Mouse (Mus musculus) stomach, embryonic 15.5 days (tissue): Measurements from ENCODE around the gene Cfap43. TPM values are rescaled to one million over a fixed set of nuclear protein-coding genes. Genes with fewer than 3 reads are reported as not detected.

Source experiments
- ATAC-seq: fragments of 200-750 bp; cut with Nextera tagmentation; 2 replicates; pipeline ENCODE4 v1.8.0; 2017; ENCODE audit warnings: low read depth, moderate number of reproducible peaks, moderate TSS enrichment; ENCODE audit not compliant: insufficient read depth, low FRiP score
- H3K27ac ChIP-seq: fragments of 300-500 bp; sonication (generic); 2 replicates; pipeline ENCODE4 v1.5.1; 2015; ENCODE audit warnings: mild to moderate bottlenecking, inconsistent platforms
- H3K27me3 ChIP-seq: fragments of 300-500 bp; sonication (generic); replicated peaks from 2 replicates; pipeline ENCODE4 v1.6.1; 2015; ENCODE audit warnings: inconsistent platforms
- H3K36me3 ChIP-seq: fragments of 300-500 bp; sonication (generic); 2 replicates; pipeline ENCODE4 v1.6.1; 2015; ENCODE audit warnings: inconsistent platforms
- H3K4me1 ChIP-seq: fragments of 300-500 bp; sonication (generic); 2 replicates; pipeline ENCODE4 v1.6.1; 2015; ENCODE audit warnings: inconsistent platforms
- H3K4me2 ChIP-seq: fragments of 300-500 bp; sonication (generic); 2 replicates; pipeline ENCODE4 v1.6.1; 2015; ENCODE audit warnings: mild to moderate bottlenecking, inconsistent platforms
- H3K4me3 ChIP-seq: fragments of 300-500 bp; sonication (generic); replicated peaks from 2 replicates; pipeline ENCODE4 v1.5.1; 2015; ENCODE audit warnings: inconsistent platforms
- H3K9ac ChIP-seq: fragments of 300-500 bp; sonication (generic); 2 replicates; pipeline ENCODE4 v1.6.1; 2015; ENCODE audit warnings: inconsistent platforms
- H3K9me3 ChIP-seq: fragments of 300-500 bp; sonication (generic); 2 replicates; pipeline ENCODE4 v1.6.1; 2016; ENCODE audit warnings: inconsistent platforms
- WGBS: fragments of 180-500 bp; shearing (Covaris S2); methylation state at CpG from one replicate; pipeline ENCODE4 v1.1.7; 2015; 5-methylcytosine and 5-hydroxymethylcytosine counted together
- polyA plus RNA-seq: library from polyadenylated mRNA; unstranded; fragments of >200 nt; fragmentation: Nextera tagmentation; extraction: Ambion mirVana; gene quantifications from 2 replicates; pipeline ENCODE4 v1.2.1, GENCODE M21; 2015

Gene Cfap43
- polyA plus RNA-seq, 1 experiment from 2014 or later: 0.62 TPM

DNA sequence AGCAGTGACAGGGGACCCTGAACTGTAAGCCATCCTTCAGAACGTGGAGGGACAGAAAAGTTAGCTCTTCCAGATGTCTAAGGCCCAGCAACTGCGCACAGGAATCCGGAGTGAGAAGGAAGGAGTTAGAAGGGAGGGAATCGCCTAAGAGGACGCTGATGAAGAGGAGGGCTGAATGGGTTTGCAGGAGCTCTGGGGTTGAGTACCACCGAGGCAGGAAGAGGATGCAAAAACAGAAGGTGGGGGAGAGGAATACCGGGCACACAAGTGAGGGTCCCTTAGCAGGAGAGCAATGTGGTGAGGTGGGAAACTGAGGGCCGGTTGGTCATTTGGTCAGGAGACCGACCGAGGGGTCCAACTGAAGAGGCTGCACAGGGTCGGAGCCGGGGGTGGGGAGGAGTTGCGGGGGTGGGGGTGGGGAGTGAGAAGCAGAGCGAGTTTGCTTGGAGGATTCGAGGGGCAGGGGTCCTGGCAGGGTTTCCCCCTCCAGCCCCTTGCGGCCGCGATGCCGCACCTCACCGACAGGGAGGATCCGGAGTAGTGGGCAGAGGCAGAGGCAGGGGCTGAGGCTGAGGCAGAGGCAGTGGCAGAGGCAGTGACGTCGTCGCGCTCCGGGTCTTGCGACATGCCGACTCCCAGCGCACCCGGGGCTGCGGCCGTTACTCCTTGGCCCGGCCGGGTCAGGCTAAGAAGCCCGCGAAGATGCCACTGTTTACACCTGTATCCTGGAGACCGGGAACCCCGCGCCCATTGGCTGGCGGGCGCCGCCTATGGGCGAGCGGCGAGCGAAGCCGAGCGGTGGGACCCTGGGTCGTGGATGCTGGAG, 82.2 kb downstream of the Cfap43 start:
- no peaks in the 10 kb centered on the region for H3K9me3 ChIP-seq
- H3K4me1 ChIP-seq: 0 out of 2 replicates have a peak, but pooled peaks cover 8% of the 10 kb centered on the region
- H3K27ac ChIP-seq: no peak overlapping the region
- ATAC-seq: peak; percentile 72
- H3K36me3 ChIP-seq: no peaks in the 10 kb centered on the region
- peak overlapping the region; percentile 9; the same call in 1 of the 2 replicates for H3K9ac ChIP-seq
- peak overlapping the region; percentile 92 for H3K4me2 ChIP-seq
- H3K4me3 ChIP-seq: peak overlapping the region; percentile 51
- no peaks in the 10 kb centered on the region for H3K27me3 ChIP-seq
- 4% methylated on average over 46 of the region's 49 CpGs for WGBS

DNA sequence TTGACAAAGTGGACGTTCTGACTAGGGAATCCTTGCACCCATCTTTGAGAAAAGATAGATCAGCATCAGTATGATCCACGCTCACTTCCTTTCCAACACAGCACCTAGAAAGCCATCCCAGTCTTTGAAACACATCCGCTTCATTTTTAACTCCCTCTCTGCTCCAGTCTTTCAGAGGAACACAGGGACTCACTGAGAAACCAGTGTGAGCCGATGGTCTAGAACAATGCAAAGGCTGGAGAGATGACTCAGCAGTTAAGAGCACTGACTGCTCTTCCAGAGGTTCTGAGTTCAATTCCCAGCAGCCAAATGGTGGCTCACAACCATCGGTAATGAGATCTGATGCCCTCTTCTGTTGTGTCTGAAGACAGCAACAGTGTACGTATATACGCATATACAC, 83.3 kb downstream of the Cfap43 start:
- WGBS: 81% methylated on average over 7 of the region's 7 CpGs
- no peak for ATAC-seq
- H3K4me3 ChIP-seq: no peak overlapping the region

DNA sequence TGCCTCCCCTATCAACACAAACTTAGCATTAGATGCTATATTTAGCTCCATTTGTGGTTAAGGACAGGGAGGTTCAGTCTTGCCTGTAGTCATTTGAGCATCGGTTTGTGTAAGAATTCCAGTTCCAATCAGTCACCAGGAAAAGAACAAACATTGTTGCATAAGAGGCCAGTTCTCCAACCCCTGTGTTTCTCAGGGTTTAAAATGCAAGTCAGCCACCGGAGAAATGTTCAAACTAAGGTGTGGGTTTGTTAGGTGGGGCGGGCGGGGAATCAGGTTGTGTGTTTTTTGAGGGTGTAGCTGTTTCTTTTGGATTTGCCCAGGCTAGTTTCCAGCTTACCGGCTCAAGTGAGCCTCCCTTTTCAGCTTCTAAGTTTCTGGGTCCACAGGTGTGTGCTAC, 84.5 kb downstream of the Cfap43 start:
- no peak overlapping the region for H3K9ac ChIP-seq
- H3K36me3 ChIP-seq: no peaks in the 10 kb centered on the region
- 64% methylated on average over 5 of the region's 5 CpGs for WGBS
- H3K27me3 ChIP-seq: no peaks in the 10 kb centered on the region
- 0 out of 2 replicates have a peak, but pooled peaks cover 8% of the 10 kb centered on the region for H3K4me1 ChIP-seq
- no peaks in the 10 kb centered on the region for H3K9me3 ChIP-seq
- H3K27ac ChIP-seq: peak overlapping the region; percentile 82
- no peak overlapping the region for H3K4me3 ChIP-seq
- peak; percentile 81 for ATAC-seq
- no peak overlapping the region for H3K4me2 ChIP-seq

More for the DNA sequence above, 83.3 kb downstream of the Cfap43 start:
- no peaks in the 10 kb centered on the region for H3K27me3 ChIP-seq
- 0 out of 2 replicates have a peak, but pooled peaks cover 8% of the 10 kb centered on the region for H3K4me1 ChIP-seq
- H3K27ac ChIP-seq: peak overlapping the region; percentile 82
- H3K9ac ChIP-seq: no peak overlapping the region
- H3K4me2 ChIP-seq: no peak overlapping the region
- H3K9me3 ChIP-seq: no peaks in the 10 kb centered on the region
- no peaks in the 10 kb centered on the region for H3K36me3 ChIP-seq

DNA sequence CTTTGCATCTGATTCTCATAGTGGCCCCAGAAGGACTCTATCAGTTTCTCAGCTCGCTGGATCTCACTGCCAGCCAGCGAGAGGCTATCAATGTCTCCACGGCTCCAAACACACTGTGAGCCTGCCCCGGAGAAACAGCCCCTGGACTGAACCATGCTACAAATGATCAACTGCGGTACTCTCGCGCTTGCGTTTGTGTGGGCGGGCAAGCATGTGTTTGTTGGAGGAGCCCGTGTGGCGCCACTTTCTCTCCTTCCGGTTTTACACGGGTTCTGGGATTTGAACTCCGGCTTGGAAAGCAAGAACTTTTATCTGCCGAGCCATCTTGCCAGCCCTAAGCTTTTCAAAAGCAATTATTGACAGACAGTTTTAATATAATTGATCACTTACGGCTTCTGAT, 86.8 kb downstream of the Cfap43 start:
- Histone ChIP-seq H3K27me3 (no peaks in the 10 kb centered on the region), H3K4me3 (no peak overlapping the region), H3K27ac (no peak overlapping the region), H3K9me3 (no peaks in the 10 kb centered on the region), H3K4me2 (no peak overlapping the region), H3K4me1 (0 out of 2 replicates have a peak, but pooled peaks cover 5% of the 10 kb centered on the region), H3K9ac (no peak overlapping the region), H3K36me3 (no peaks in the 10 kb centered on the region)
- ATAC-seq: no peak
- WGBS: 77% methylated on average over 16 of the region's 16 CpGs

DNA sequence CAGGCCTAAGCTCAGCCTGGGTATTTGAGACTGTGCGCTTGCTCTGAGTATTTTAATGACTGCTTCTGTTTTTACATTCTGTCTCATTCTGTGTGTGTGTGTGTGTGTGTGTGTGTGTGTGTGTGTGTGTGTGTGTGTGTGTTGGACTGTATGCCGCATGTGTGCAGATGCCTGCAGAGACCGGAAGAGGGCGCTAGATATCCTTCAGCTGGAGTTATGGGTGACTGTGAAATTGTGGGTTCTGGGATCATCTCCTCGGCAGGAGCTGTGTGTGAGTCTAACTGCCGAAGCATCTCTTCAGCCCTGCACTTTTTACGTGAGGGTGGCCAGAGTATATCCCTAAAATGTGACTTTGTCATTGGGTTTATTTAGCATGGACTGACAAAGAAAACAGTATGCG, 88.0 kb downstream of the Cfap43 start:
- Histone ChIP-seq H3K9ac (no peak overlapping the region), H3K4me3 (no peak overlapping the region), H3K27me3 (no peaks in the 10 kb centered on the region), H3K9me3 (no peaks in the 10 kb centered on the region), H3K4me1 (no peaks in the 10 kb centered on the region), H3K27ac (no peak overlapping the region), H3K36me3 (no peaks in the 10 kb centered on the region), H3K4me2 (no peak overlapping the region)
- WGBS: 91% methylated on average over 8 of the region's 8 CpGs
- no peak for ATAC-seq

DNA sequence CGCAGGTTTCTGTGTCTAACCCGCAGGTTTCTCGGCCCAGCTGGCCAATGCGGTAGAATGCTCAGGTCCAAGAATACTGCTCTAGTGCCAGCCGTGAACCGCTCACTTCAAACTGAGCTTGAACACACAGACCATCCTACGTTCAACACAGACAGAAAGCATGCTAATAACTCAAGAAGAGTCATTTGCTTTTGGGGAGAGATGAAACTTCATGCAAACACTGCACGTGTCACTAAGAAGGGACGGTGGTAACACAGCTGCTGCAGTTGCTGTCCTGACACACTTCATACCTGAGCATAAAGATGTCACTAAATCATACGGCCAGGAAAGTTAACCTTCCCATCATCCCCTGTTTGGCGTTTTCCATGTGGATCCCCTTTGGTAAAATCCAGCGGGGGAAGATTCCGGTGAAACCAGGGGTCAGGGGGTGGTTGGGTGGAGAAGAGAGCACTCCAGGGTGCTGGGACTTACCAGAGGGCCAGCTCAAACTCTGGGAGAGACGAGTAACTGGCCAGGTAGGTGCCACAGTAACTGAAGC, 89.1 kb downstream of the Cfap43 start:
- Histone ChIP-seq H3K36me3 (no peaks in the 10 kb centered on the region), H3K27ac (no peak overlapping the region), H3K4me3 (no peak overlapping the region), H3K9ac (no peak overlapping the region), H3K9me3 (no peaks in the 10 kb centered on the region), H3K27me3 (no peaks in the 10 kb centered on the region), H3K4me2 (no peak overlapping the region), H3K4me1 (no peaks in the 10 kb centered on the region)
- 82% methylated on average over 14 of the region's 14 CpGs for WGBS
- no peak for ATAC-seq

DNA sequence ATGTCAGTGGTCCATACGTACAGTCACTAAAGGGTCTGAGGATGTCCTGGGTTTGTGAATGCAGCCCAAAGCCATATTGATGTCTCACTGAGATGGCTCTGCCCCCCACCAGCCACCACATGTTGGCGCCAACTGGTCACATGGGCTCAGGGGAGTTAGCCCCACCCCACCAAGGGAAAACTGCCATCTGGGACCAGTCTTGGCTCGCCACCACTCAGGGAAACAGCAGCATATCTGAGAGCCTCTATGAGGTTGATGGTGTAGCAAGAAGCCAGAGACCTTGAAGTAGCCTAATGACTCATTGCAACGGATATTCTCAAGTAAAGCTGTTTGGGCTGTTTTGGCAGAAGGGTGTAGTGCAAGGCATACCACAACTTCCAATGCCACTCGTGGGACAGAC, 95.1 kb downstream of the Cfap43 start:
- WGBS: 64% methylated on average over 5 of the region's 5 CpGs
- no peaks in the 10 kb centered on the region for H3K9me3 ChIP-seq
- no peak overlapping the region for H3K4me3 ChIP-seq
- H3K4me1 ChIP-seq: no peaks in the 10 kb centered on the region
- no peaks in the 10 kb centered on the region for H3K27me3 ChIP-seq
- H3K36me3 ChIP-seq: no peaks in the 10 kb centered on the region
- H3K4me2 ChIP-seq: no peak overlapping the region
- H3K9ac ChIP-seq: no peak overlapping the region
- H3K27ac ChIP-seq: no peak overlapping the region
- ATAC-seq: no peak

DNA sequence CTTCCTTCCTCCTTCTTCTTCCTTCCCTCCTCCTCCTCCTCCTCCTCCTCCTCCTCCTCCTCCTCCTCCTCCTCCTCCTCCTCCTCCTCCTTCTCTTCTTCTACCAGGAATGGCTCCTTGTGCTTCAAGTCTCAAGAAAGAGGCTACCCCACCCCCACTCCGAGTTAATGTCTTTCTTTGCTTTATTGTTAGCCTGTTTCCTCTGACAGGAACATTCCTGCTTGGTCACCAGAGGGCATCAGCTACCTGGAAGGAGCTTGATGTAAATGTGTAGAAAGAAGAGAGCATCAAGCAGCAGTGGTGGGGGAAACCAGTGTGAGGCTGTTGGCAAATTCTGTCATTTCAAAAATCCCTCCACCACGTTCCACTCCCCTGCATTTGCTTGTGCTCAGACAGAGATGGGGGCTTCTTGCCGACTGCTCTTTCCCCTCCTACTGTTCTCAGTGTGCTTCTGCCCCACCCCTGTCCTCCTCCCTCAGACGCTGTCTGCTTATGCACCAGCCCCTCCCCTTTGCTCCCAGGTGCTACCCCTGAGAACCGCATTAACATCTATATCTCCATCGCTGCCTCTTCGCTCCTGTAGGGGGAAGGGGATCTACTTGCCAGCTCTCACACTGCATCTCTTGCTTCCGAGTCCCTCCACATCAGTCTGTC, 96.8 kb downstream of the Cfap43 start:
- no peaks in the 10 kb centered on the region for H3K27me3 ChIP-seq
- H3K4me3 ChIP-seq: no peak overlapping the region
- 0 out of 2 replicates have a peak, but pooled peaks have one; percentile 14 for ATAC-seq
- H3K9me3 ChIP-seq: no peaks in the 10 kb centered on the region
- no peak overlapping the region for H3K9ac ChIP-seq
- no peaks in the 10 kb centered on the region for H3K36me3 ChIP-seq
- no peaks in the 10 kb centered on the region for H3K4me1 ChIP-seq
- no peak overlapping the region for H3K27ac ChIP-seq
- H3K4me2 ChIP-seq: no peak overlapping the region; the same call in 1 of the 2 replicates
- 18% methylated on average over 8 of the region's 8 CpGs for WGBS

DNA sequence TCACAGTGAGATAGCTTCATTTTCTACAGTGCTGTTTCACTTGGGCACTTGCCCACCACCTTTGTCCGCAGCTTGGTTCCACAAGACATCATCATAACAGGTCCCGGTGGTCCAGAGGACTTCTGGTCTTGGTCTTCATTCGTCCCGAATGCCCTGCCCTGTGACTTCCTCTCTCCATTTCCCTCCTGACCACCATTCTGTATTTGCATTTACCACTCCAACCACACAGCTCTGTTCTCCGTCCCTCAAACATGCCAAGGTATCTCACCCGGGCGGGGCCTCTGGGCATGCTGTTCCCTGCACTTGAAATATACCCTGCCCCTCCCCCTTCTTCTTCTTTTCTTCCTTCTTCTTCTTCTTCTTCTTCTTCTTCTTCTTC, 97.6 kb downstream of the Cfap43 start:
- Histone ChIP-seq H3K27ac (no peak overlapping the region), H3K4me3 (no peak overlapping the region), H3K4me1 (no peaks in the 10 kb centered on the region), H3K4me2 (no peak overlapping the region), H3K36me3 (no peaks in the 10 kb centered on the region), H3K9ac (no peak overlapping the region), H3K27me3 (no peaks in the 10 kb centered on the region), H3K9me3 (no peaks in the 10 kb centered on the region)
- ATAC-seq: no peak
- 56% methylated on average over 7 of the region's 7 CpGs for WGBS

DNA sequence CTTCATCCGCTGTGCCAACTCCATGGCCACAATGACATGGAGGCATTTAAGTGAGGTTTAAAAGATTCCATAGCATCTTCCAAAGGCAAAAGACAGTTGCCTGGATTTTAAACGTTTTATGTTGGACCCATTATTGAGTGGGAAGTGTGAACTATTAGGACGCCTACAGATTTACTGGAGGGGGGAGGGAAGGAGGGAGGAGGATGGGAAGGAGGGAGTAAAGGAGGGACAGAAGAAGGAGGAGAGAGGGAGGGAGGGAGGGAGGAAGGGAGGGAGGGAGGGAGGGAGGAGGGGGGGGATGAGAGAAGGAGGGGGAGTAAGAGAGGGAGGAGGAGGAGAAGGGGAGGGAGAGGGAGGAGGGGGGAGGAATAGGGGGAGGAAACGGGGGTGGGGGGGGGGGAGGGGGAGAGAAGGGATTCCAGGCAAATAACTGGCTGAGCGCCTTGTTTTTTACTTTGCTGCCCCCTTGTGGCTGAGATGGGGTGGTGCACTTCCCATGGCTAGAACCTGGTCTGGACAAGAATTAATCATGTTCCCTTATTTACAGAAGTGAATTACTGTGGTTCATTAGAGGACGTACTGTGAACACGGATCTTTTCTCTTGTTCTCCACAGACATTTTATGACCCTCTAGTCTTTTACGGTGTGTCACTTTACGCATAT, 98.1 kb downstream of the Cfap43 start:
- no peaks in the 10 kb centered on the region for H3K36me3 ChIP-seq
- H3K9ac ChIP-seq: no peak overlapping the region
- no peaks in the 10 kb centered on the region for H3K9me3 ChIP-seq
- H3K4me3 ChIP-seq: no peak overlapping the region
- no peak overlapping the region for H3K4me2 ChIP-seq
- H3K27ac ChIP-seq: no peak overlapping the region
- no peaks in the 10 kb centered on the region for H3K4me1 ChIP-seq
- H3K27me3 ChIP-seq: no peaks in the 10 kb centered on the region
- no peak for ATAC-seq
- 19% methylated on average over 8 of the region's 9 CpGs for WGBS

DNA sequence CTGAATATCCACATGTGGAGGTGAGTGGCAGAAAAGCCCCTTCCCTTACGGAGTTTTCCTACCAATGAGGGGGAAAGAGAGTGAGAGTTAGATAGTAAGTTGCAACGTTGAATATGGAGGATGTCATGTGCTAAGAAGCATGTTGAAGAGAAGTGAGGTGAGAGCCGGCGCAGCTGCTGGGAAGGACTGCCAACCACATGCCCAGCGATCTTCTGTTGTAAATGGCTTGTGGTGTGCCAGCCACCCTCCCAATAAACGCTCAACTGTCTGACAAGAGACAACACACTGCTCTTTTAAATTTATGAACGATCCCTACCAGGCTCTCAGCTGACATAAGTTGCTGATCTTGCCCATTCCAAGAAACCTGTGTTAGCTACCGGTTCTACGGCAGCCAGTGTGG, 101.4 kb downstream of the Cfap43 start:
- Histone ChIP-seq H3K4me3 (no peak overlapping the region), H3K4me2 (no peak overlapping the region), H3K9ac (no peak overlapping the region), H3K27ac (no peak overlapping the region), H3K36me3 (no peaks in the 10 kb centered on the region), H3K27me3 (no peaks in the 10 kb centered on the region), H3K4me1 (no peaks in the 10 kb centered on the region), H3K9me3 (no peaks in the 10 kb centered on the region)
- no peak for ATAC-seq
- 81% methylated on average over 9 of the region's 9 CpGs for WGBS

DNA sequence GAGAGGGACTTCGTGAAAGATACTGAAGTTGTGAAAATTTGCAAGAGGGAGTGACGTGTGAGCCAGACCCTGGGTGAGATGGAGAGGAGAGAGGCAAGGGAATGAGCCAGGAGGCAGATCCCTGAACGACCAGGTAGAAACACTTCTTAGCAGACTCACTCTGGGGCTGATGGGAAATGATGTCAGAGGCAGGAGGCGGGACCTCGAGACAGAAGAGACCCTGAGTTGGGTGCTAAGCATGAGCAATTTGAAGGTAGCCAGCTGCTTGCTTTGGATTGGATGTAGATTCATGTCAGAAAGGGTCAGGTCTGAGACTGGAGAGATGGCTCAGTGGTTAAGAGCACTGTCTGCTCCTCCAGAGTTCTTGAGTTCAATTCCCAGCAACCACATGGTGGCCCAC, 104.4 kb downstream of the Cfap43 start:
- Histone ChIP-seq H3K9ac (no peak overlapping the region), H3K4me3 (no peak overlapping the region), H3K4me2 (no peak overlapping the region), H3K4me1 (no peaks in the 10 kb centered on the region), H3K27me3 (no peaks in the 10 kb centered on the region), H3K36me3 (no peaks in the 10 kb centered on the region), H3K27ac (no peak overlapping the region), H3K9me3 (no peaks in the 10 kb centered on the region)
- no peak for ATAC-seq
- WGBS: 85% methylated on average over 5 of the region's 5 CpGs
